Mouse (Mus musculus) T-cell, adult 2 months (primary cell): ENCODE results near the gene 1110059E24Rik.
A peak's percentile ranks its signal among the peaks of the same experiment; 100 is the strongest.
"Not testable (repeated sequence)": the region's sequence is repeated elsewhere in the genome, so short reads cannot be mapped to it uniquely, and the experiment has no call there.

ENCODE experiments used
- DNase-seq: peaks from one replicate; pipeline ENCODE4 v3.0.0; 2022; ENCODE audit warnings: low spot score

Gene 1110059E24Rik

DNA sequence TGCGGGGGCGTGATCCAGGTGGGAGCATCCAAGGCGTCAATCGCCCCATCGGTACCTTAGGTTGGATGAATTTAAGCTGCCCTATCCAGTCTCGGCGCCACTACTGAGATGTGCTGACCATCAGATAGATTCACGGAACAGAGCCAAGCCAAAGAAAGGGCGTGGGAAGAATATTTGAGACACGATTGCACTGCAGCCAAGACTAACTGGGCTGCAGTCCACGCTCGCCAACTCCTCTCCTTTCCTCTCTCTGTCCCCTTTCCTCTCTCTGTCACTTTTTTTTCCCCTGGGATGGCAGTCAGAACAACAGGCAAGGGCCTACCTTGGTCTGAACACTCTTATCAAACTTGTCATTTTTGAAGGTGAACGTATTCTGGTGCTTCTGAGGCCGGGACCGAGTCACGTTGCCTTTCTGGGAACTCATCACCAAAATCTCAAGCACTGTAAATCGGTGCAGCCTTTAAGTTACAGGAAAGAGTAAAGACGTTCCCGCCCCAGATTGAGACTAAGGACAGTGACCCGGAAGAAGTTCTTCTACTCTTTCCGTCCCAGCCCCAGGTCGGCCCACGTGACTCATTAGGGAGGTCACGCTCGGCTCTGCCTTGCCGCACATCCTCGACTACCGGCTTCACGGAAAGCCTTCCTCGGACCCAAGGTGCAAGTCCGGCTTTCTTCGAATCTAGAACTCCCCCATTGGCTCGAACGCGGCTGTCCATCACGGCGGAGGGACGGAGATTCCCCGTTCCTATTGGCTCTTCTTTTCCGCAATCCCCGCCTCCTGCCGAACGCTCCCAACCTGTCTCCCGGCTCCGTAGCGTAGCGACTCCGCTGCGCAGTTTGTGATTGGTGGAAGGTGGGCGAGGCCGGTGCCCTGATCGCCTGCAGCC is at the start of gene 1110059E24Rik:
1110059E24Rik (minus strand) TSS at position 692 of the 887 bp plus-strand sequence.
- peak; percentile 93 for DNase-seq

DNA sequence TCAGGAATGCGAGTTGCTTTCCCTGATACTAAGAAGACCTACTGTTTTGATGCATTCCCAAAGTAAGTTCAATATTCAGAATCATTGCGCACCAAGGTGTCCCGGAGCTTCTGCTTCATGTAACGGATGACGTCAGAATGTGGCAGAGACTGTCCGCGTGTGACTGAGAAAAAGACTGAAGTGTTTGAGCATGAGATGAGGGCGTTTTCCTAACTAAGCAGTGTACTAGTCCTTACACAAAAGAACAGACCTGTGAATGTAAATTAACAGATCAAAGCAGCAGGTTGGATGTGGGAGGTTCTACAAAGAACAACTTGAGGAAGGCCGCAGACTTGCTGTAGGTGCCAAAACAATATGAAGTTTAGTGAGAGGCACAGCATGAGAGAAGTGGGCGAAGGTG is 28.2 kb upstream of the 1110059E24Rik start:
- no peak for DNase-seq

DNA sequence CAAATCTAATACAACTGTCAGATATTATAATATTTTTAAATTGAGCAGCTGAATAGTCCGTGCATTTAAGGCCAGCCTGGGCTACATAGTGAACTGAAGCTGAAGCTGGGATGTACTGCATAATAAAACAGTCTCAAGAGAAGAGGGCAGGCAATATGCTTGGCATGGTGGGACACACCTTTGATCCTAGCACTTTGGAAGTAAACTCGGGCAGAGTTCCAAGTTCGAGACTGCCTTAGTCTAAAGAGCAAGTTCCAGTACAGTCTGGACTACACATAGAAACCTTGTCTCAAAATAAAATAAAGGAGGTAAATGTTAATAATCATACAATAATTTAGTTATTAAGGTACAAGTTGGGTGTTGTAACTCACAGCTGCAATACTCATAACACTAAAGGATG is 27.3 kb upstream of the 1110059E24Rik start:
- DNase-seq: no peak

DNA sequence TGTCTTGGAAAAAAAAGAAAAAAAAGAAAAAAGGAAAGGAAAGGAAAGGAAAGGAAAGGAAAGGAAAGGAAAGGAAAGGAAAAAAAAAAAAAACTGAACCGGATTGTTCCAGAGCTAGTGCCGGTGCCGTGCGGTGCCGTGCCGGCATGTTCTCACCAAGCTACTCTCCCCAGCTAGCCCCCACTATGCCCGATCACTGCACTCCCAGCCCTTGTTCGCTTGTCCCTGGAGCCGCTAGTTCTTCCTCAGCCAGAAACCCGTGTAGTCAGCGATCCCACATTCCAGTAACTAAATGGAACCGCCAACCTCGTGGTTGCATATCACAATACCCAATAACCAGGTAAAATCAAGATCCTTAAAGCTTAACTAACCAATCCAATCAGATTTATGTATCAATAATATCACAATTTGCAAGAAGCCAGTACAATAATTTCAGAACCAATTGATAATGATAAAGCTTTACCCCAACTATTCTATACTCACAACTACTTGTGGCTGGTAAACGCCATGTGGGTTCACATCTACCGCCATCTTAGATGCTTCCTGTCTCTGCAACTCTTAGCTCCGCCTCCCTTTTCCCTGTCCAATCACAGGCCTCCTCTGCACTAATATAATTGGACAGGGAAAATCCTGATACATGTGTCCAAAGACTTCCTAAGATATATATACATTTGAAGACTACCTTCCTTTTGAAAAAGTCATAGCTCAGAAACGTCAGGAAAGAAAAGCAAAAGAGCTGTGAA is 21.7 kb upstream of the 1110059E24Rik start:
- no peak for DNase-seq

DNA sequence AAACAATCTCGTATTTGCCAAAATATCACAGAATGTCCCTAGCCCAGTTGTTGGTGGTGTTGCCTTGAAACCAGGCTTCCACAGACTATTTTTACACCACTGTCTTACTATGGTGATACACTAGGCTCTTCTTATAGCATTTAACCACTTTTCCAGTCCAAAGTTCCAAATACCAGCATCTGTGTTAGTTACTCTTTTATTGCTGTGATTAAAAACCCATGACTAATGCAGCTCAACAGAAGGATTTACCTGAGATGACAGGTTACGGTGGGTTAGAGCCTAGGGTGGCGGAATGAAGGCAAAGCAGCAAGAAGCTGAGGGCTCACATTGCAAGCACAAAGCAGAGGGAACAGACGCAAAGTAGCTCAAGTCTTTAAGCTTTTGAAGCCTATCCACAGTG is 16.9 kb upstream of the 1110059E24Rik start:
- no peak for DNase-seq

DNA sequence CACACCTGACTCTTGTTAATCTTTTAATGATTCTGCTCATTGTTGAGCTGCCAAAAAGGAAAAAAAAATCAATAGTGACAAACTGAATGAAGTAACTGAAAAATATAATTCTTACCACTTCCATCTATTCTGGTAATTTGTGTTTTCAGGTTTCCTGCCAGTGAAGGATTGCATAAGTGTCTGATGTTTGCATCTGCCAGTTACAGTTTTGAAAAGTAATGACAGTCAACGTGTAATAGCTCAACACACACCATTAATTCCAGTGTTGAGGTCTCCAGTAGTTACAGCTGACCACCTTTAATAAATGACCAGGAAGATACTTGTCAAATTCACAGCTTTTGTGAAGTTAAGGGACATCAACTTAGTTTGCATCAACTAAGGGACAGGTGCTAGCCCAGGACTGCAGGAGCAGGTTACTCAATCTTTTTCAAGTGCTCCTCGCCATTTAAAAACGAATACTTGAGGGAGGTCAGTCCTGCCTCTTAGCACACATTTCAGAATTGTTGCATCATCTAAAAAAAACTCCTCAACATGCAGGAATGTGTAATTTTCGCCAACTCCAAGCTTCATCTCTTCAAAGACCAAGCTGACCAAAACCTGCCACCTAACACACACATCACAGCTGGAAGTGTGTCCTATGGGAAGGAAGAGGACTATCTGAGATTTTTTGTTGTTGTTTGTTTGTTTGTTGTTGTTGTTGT is 11.1 kb upstream of the 1110059E24Rik start:
- DNase-seq: no peak

DNA sequence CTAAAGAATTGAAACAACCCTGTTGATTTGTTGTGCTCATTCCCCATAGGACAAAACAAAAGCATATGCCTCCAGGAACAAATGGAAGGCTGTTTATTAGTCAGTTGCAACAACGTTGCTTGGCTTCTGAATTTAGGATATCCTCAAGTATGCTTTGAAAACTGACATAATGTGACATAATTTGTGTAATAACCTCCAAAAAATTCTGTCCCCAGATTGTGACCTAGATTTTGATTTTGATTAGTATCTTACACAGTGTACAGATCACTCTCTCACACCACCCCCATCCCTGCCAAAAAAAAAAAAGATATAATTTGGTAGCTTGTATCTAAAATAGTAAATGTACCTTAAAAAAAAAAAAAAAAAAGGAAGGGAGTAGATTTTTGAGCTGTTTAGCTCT is 8.0 kb upstream of the 1110059E24Rik start:
- DNase-seq: no peak

DNA sequence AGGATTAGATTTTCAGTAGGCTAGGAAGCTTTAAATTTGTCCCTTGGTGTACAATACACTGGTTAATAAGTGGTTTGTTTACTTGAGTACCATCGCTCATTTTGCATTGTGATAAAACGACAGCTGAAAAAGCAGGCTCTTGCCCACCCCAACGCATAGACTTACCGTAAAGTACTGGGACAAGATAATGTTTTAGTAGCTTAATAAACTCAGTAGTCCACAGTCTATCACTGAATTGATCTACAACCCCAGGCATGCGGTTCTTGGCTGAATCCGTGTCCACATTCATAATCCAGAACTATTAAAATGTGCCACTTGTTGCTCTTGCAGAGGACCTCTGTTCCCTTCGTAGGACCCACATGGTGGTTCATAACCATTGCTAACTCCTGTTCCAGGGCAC is 2.0 kb upstream of the 1110059E24Rik start:
- no peak for DNase-seq

DNA sequence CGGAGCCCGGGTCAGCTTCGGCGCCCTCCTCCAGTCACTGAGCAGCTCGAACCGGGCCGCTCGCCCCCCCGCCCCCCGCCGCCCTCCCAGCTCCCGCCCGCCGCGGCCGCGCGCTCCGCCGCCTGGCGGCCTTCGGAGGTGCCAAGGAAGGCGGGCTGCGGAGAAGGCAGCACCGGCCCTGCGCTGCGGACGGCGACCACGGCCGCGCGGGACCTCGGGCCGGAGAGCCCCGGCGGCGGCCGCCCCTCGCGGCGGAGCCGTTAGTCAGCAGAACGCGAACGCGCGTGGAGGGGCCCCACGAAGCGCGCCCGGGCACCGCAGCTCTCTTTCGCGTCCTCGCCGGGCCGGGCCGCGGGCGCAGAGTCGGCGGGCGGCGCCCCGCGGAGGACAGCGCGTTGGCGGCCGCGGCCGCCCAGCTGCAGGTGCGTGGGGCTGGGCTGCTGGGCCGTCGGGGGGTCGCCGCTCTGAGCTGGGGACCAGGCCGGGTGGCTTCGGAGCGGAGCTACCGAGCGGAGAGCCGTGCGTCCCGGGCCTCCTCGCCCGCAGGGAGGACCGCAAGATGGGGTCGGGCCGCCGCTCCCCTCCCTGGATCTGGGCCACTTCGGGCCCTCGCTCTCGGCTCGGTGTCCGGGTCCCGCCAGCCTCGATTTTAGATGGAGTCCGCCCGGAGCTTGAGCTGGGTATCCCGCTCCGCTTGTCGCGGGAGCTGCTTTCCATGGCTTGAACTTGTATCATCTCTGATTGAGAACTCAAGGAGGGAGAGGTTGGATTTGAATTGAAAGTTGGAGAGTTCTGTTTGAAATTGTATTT is 601 bp upstream of the 1110059E24Rik start, which contains the start of gene Abhd17b:
Abhd17b (plus strand) TSS at position 14 of the 810 bp plus-strand sequence.
- peak; percentile 37 for DNase-seq

DNA sequence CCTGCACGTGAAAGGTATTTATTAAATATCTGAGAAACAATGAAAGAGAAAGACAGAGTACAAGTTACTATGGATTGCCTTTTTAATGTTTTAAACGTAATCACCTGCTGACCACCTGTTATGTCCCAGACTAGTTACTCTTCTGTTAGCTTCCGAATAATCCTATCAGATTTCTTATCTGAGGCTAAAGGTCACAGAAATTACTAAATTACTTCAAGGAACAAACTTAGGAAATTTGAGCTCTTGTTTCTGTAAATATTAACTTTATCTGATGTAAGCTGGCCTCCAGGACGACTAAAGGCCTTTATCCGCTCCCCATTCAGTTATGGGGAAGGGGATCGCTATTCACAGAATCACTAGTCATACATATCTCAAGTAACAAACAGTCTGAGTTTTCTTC is 1.1 kb downstream of the 1110059E24Rik start:
- DNase-seq: no peak

DNA sequence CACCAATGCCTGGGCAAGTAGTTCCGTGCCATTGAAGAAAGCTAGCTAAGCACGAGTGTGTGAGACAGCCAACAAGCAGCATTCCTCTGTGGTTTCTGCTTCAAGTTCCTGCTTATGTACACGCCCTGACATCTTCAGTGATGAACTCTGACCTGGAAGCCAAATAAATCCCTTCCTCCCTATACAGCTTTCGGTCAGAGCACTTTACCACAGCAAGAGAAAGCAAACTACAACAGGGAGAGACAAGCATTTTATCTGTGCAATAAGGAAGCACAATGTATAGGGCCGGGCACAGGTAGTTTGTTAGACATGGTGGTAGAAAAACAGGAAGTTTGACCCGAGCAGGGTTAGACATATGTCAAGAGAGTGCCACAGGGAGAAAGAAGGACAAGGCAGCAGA is 6.6 kb downstream of the 1110059E24Rik start:
- peak; percentile 22 for DNase-seq

DNA sequence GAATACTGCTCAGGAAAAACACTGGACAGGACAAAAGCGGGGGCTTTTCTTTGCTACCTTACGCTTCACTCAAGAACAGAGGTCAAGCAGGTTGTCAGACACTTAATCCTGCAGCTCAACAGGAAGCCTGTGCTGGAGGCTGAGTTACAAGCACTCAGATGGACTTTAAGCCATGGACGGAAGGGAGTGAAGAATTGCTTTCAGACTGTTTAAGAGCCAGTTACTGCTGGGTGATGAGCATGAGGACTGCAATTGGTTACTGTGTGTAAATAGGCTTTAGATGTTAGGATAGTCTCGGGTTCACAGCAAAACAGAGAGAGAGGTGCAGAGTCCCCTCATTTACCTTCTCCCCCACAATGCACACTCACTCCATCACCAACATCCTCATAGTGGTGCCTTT is 7.5 kb downstream of the 1110059E24Rik start:
- no peak for DNase-seq

DNA sequence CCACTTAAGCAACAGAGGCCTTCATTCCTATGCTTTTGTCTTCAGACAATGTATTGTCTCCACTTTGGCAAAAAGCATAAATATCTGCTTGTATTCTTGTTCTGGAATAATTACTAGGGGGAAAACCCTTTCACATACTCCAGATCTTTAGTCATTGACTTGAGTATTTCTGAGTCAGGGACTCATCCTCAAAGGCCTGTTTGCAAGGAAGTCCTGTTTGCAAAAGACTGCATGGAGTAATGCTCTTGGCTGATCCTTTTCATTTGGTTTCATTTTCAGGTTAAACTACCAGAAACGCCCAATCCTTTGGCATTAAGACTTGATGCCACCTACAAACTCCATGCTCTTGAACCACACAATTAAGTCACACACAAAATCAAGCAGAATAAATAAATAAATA is 8.8 kb downstream of the 1110059E24Rik start:
- no peak for DNase-seq

DNA sequence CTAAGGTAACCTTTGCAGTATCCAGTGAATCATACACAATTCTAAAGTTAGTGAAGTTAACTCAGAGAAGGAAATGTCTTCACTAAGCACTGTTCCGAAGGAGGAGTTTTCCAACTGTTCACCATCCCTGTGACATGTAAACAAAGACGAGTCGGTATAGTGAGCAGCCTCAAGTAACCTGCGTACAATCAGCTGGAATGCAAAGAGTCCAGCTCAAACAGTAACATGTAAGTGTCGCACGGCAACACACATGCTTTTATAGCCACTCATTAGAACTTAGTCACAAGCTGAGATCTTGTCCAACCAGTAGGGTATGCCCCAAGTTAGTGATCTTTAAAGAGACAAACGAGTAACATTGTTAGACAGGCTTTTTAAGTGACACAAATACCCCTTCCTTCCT is 15.1 kb downstream of the 1110059E24Rik start:
- no peak for DNase-seq

DNA sequence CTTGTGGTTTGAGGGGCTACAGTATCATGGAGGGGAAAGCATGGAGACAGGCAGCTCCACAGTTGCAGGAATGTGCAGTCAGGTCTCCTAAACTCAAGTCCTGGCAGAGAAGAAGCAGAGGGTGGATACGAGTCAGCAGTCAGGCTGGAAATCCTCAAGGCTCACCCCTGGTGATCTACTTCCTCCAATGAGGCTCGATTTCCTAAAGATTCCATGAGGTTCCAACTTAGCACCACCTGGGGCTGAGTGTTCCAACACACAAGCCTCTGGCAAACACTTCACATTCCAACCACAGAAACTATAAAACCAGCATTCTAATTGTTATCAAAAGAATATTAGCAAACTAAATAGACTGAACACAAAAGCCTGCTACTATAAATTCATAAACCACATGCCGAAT is 15.9 kb downstream of the 1110059E24Rik start:
- DNase-seq: no peak

DNA sequence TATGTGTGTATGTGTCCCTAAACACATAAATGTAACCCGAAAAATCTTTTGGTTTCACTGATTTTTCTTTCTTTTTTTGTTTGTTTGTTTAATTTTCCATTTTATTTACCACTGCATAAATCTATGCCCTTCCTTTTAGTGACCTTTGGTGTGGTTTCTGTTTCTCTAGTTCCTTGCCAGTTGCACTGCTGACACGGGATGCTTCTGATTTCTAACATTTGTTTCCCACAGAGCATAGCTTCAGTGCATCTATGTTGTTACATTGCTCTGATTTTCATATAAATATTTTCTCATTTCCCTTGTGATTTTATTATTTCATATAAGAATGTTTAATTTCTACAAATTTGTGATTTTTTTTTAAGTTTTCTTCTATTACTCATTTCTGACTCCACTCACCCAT is 17.4 kb downstream of the 1110059E24Rik start:
- DNase-seq: no peak

DNA sequence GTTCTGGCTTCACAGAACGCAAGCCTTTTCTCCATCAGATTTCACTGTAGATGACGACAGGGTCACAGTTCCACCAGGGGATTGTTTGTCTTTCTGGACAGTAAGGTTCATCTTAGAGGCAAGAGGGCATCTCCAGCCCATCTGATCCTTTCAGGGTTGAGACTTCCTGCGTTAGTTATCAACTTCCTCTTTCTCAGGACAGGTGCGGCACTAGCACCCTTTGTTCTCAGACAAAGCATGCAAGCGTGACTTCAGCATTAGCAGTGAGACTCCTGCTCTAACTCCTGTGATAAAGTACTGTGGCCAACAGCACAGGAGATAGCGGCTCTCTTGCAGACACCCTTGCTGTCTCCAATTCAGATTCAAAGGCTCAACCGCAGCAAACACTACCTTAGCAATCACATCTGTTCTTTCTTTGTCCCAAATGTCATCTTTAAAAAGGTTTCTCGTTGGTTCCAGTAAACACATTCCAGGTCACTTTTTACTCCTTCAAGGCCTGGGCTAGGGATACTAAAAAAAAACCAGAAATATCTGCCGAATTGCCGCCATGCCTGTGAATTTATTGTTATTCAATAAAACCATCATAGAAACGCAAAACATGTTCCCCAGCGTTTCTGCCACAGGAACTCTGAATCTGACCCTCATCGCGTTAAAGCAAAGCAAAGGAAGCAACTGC is 22.0 kb downstream of the 1110059E24Rik start:
- peak; percentile 47 for DNase-seq

DNA sequence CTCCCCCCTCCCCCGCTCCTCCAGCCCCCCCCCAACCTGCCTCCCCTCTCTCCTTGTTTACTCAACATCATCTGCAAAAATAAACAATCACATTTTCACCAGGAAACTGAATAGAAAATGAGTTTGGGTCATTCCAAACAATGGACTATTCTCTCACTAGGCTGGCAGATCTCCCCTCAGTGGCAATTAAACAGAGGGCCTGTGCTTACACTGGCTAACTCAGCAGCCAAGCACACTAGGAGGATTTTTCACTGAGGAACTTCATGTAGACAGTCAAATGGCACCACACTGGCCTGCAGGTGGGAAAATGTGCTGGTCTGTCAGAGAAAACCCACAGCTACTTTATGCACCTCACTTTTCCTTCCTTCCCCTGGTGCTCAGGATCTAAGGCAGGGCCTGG is 23.3 kb downstream of the 1110059E24Rik start:
- no peak for DNase-seq

DNA sequence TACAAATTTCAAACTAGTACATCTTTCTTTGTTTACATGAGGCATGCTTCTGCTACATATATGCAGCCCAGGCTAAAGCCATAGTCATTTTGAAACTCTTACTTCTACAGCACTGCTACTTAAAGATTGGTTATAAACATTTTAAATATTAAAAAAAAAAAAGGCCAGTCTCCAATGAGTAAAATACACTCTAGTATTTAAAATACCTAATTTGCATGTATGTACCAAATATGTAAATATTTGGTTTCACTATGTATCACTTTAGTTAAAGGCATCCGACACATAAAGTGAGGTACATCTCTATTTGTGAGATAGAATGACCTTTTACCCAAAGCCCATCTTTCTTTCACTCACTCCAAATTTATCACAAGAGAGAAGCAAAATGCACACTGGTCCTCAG is 23.7 kb downstream of the 1110059E24Rik start:
- DNase-seq: no peak

DNA sequence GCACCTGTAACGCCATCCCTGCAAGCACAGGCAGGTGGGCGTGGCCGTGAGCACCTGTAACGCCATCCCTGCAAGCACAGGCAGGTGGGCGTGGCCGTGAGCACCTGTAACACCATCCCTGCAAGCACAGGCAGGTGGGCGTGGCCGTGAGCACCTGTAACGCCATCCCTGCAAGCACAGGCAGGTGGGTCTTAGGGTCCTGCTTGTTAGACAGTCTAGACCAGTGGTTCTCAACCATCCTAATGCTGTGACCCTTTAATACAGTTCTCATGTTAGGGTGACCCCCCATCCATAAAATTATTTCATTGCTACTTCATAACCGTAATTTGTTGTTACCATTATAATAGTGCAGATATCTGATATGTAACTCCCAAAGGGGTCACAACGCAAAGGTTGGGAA is 24.3 kb downstream of the 1110059E24Rik start:
- DNase-seq: not testable (repeated sequence)
